Mouse (Mus musculus) embryonic facial prominence, embryonic 14.5 days (tissue): Measurements from ENCODE around the gene Htatsf1. TPM values are rescaled to one million over a fixed set of nuclear protein-coding genes. Genes with fewer than 3 reads are reported as not detected.

Experiments used
- ATAC-seq: fragments of 200-750 bp; cut with Nextera tagmentation; 2 replicates; pipeline ENCODE4 v1.8.0; 2017; ENCODE audit warnings: low read depth, moderate number of reproducible peaks, moderate TSS enrichment
- DNase-seq: peaks from one replicate; pipeline ENCODE4 v3.0.0-alpha.2; 2015; ENCODE audit warnings: low spot score
- H3K27ac ChIP-seq: fragments of 300-500 bp; sonication (generic); replicated peaks from 2 replicates; pipeline ENCODE4 v1.5.1; 2014; ENCODE audit warnings: low read depth, mild to moderate bottlenecking, low read length, moderate library complexity
- H3K27me3 ChIP-seq: fragments of 300-500 bp; sonication (generic); replicated peaks from 2 replicates; pipeline ENCODE4 v1.6.1; 2014; ENCODE audit warnings: low read length; ENCODE audit not compliant: control insufficient read depth, insufficient read depth
- H3K36me3 ChIP-seq: fragments of 300-500 bp; sonication (generic); 2 replicates; pipeline ENCODE4 v1.6.1; 2014; ENCODE audit warnings: low read length, mixed read lengths; ENCODE audit not compliant: control insufficient read depth, insufficient read depth
- H3K4me1 ChIP-seq: fragments of 300-500 bp; sonication (generic); 2 replicates; pipeline ENCODE4 v1.6.1; 2014; ENCODE audit warnings: antibody characterized with exemption, low read length; ENCODE audit not compliant: control insufficient read depth, insufficient read depth
- H3K4me2 ChIP-seq: fragments of 300-500 bp; sonication (generic); 2 replicates; pipeline ENCODE4 v1.6.1; 2014; ENCODE audit warnings: low read depth, mild to moderate bottlenecking, low read length, moderate library complexity, mixed read lengths
- H3K4me3 ChIP-seq: fragments of 300-500 bp; sonication (generic); 2 replicates; pipeline ENCODE4 v1.5.1; 2014; ENCODE audit warnings: low read depth, mild to moderate bottlenecking, low read length
- H3K9ac ChIP-seq: fragments of 300-500 bp; sonication (generic); 2 replicates; pipeline ENCODE4 v1.6.1; 2014; ENCODE audit warnings: low read depth, mild to moderate bottlenecking, low read length, moderate library complexity, mixed read lengths
- H3K9me3 ChIP-seq: fragments of 300-500 bp; sonication (generic); 2 replicates; pipeline ENCODE4 v1.6.1; 2016; ENCODE audit warnings: low read length; ENCODE audit not compliant: control insufficient read depth
- WGBS: fragments of 180-500 bp; shearing (Covaris S2); extraction: QIAGEN DNeasy Blood & Tissue Kit; methylation state at CpG from one replicate; pipeline ENCODE4 v1.1.7; 2014; 5-methylcytosine and 5-hydroxymethylcytosine counted together
- polyA plus RNA-seq: library from polyadenylated mRNA; unstranded; fragments of >200 nt; fragmentation: Nextera tagmentation; extraction: Ambion mirVana; gene quantifications from 2 replicates; pipeline ENCODE4 v1.2.1, GENCODE M21; 2014

Gene Htatsf1
- polyA plus RNA-seq = 72.5 and 78.7 TPM in 2 replicates

DNA sequence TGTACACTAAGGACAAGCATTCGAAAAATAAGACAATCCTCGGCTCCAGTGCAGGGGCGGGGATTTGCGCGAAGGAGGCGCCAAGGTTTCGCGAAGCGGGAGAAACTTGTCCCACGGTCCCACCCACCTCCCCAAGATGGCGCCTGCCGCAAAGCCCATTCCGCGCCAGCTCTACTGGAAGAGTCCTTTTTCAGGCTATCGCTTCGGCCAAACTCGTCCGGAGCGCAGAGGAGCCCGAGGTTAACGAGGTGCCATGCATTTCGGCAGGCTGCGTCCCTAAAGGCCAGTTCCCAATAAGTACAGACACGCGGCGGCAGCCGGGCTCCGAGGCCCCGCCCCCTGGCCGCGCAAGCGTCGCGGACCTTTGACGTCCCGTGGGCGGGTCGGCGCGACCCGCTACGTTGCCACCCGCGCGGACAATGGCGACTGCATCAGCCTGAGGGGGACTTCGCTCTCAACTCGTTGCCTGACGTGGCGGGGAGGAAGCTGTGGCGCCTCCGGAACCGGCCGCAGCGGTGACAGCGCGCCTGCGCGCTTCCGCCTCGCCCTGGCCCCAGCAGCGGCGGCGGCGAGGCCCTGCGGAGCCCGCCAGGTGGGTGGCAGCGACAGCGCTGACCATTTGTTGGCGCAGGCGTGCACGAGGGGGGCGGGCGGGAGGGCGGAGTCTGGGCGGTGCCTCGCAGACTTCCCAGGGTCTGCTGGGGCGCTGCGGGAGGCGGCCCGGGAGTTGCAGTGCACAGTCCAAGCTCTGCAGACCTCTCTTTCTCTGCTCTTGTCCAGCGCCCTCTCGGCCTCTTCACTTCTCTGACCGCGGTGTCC, at the start of gene Htatsf1:
Gene Htatsf1, plus strand, starts transcription at position 410 of the 819 bp plus-strand sequence.
- H3K9me3 ChIP-seq = no peaks in the 10 kb centered on the region
- peaks cover 10% of the 10 kb centered on the region; the same call in 1 of the 2 replicates for H3K36me3 ChIP-seq
- peak within 1 kb of the TSS; percentile 58 for H3K4me2 ChIP-seq
- peak within 1 kb of the TSS; percentile 54 for H3K4me3 ChIP-seq
- H3K27ac ChIP-seq = peak within 1 kb of the TSS; percentile 93
- no peaks in the 10 kb centered on the region for H3K4me1 ChIP-seq
- 21% methylated on average over 39 of the region's 85 CpGs for WGBS
- peak within 1 kb of the TSS; percentile 76 for H3K9ac ChIP-seq
- H3K27me3 ChIP-seq = no peaks in the 10 kb centered on the region
- DNase-seq (peak; percentile 86), ATAC-seq (peak; percentile 96)

DNA sequence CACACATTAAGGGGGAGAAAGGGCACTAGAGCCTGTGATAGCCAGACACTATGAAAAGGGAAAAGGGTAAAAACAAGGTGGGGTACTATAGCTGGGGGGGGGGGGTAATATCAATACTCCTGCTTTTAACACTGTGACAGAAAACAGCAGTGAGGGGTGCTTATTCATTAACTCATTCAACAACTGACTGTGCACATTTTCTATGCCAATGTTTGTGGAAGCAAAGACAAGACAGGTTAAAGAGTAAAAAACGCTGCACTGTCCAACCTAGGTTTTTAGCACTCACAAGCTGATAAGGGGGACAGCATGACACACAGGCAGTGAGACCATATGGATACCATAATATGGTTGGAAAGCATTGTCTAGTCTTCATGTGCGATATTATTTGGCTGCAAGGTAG, 40.5 kb upstream of the Htatsf1 start:
- Histone ChIP-seq H3K4me2 (no peak overlapping the region), H3K4me3 (no peak overlapping the region), H3K9ac (no peak overlapping the region), H3K27me3 (no peaks in the 10 kb centered on the region), H3K4me1 (no peaks in the 10 kb centered on the region), H3K9me3 (no peaks in the 10 kb centered on the region), H3K36me3 (no peaks in the 10 kb centered on the region), H3K27ac (no peak overlapping the region)
- ATAC-seq (no peak), DNase-seq (no peak)
- 70% methylated on average over 2 of the region's 2 CpGs for WGBS

DNA sequence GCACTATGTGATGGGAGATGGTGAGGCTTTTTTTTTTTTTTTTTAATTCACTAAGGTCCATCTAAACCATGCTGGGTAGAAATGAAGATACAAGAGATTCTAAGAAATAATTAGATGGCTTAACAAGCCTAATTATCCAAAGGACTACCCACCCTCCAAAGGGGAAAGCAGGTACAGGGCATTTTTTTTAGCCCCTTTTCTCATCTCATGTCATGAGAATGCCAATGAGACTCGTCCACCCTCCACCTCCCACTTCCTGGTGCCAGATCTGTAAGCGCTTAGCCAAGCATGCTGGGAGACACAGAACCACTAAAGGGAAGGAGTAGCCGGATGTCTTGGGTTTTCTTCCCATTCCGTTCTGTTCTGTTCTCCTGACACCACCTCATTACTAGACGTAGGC, 10.6 kb upstream of the Htatsf1 start, which contains the start of gene Brs3:
Gene Brs3, plus strand, starts transcription at position 301 of the 400 bp plus-strand sequence.
- Histone ChIP-seq H3K27me3 (no peaks in the 10 kb centered on the region), H3K36me3 (no peaks in the 10 kb centered on the region), H3K9ac (no peak within 1 kb of the TSS), H3K4me2 (no peak within 1 kb of the TSS), H3K27ac (no peak within 1 kb of the TSS), H3K4me3 (no peak within 1 kb of the TSS), H3K9me3 (no peaks in the 10 kb centered on the region), H3K4me1 (no peaks in the 10 kb centered on the region)
- 87% methylated on average over 5 of the region's 5 CpGs for whole genome bisulfite sequencing
- ATAC-seq (no peak), DNase-seq (no peak)

DNA sequence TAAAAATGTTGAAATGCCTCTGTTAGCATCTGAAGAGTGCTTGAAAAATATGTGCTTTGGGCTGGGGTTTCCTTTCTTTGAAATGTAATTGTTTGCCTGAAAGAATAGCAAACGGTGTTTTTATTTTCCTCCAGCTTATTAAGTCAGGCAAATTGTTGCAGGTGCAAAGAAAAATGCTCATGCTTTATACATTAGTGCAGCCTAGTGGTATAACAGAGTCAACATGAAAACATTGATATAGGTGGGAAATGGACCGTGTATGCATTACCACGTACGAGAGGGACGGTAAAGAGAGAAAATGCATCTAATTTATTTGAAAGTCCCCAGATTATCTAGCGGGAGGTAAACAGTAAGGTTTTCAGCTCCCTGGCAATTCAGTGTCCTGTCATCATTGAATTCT, 9.5 kb upstream of the Htatsf1 start:
- no peaks in the 10 kb centered on the region for H3K9me3 ChIP-seq
- H3K36me3 ChIP-seq = no peaks in the 10 kb centered on the region
- WGBS = 84% methylated on average over 6 of the region's 6 CpGs
- H3K9ac ChIP-seq = no peak overlapping the region
- H3K4me2 ChIP-seq = no peak overlapping the region
- no peak for ATAC-seq
- H3K4me3 ChIP-seq = no peak overlapping the region
- H3K27me3 ChIP-seq = no peaks in the 10 kb centered on the region
- H3K4me1 ChIP-seq = no peaks in the 10 kb centered on the region
- no peak for DNase-seq
- no peak overlapping the region for H3K27ac ChIP-seq

DNA sequence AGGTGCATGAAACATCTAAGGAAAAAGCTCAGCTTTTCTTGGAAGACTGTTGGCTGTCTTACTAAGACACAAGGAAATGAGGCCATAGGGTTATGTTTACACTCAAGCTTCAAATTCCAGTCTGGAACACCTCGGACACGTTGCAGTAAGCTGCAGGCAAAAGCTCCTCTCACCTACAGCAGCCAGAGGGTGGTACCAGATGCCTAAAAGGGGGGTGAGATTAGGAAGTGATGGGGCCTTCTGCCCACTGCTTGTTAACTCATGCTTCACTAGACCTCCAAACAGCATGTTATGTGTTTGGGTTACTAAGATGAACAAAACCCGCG, 572 bp upstream of the Htatsf1 start:
- ATAC-seq (peak; percentile 68), DNase-seq (no peak)
- H3K9me3 ChIP-seq = no peaks in the 10 kb centered on the region
- H3K27me3 ChIP-seq = no peaks in the 10 kb centered on the region
- H3K9ac ChIP-seq = peak overlapping the region; percentile 76
- peaks cover 10% of the 10 kb centered on the region; the same call in 1 of the 2 replicates for H3K36me3 ChIP-seq
- WGBS = 12% methylated on average over 4 of the region's 4 CpGs
- peak overlapping the region; percentile 49 for H3K4me2 ChIP-seq
- peak overlapping the region; percentile 93 for H3K27ac ChIP-seq
- H3K4me1 ChIP-seq = no peaks in the 10 kb centered on the region
- peak overlapping the region; percentile 54 for H3K4me3 ChIP-seq

DNA sequence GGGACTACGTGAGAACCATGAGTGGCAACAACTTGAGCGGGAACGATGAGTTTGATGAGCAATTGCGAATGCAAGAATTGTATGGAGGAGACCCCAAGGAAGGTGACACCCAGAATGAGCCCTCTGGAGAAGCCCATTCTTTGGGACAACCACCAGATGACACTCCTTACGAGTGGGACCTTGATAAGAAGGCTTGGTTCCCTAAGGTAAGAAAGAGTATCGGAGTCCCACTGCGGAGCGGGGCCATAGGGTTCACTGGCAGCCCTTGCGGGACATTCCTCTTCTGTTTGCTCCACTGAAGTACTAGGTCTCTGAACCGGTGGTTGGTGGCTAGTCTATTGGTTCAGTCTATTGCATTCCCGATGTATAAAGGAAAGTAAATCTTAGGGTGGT, 606 bp downstream of the Htatsf1 start:
- no peaks in the 10 kb centered on the region for H3K9me3 ChIP-seq
- ATAC-seq (no peak; the same call in 1 of the 2 replicates), DNase-seq (no peak)
- peak overlapping the region; percentile 58 for H3K4me2 ChIP-seq
- 20% methylated on average over 11 of the region's 11 CpGs for WGBS
- H3K4me1 ChIP-seq = no peaks in the 10 kb centered on the region
- H3K27ac ChIP-seq = no peak overlapping the region
- peak overlapping the region; percentile 54 for H3K4me3 ChIP-seq
- peak overlapping the region; percentile 76 for H3K9ac ChIP-seq
- H3K36me3 ChIP-seq = peaks cover 10% of the 10 kb centered on the region; the same call in 1 of the 2 replicates
- H3K27me3 ChIP-seq = no peaks in the 10 kb centered on the region

DNA sequence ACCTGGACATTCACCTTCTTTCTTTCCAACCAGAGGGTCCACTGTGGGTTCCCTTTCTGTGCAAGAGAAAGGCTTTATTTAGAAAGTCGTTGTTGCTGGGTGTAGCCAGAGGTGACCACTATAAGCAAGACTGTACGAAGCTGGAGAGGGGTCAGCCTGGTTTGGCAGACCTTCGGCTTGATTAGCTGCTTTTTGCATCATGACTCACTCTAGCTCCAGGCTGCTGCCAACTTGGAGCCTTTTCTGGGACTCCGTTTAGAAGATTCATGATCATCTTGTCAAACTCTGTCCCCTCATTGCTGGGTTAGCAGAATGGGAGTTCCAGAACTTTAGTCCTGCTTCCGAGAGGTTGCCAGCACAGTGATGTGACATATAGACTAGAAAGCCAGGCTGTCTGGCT, 28.1 kb downstream of the Htatsf1 start:
- no peak for DNase-seq
- H3K27ac ChIP-seq = no peak overlapping the region
- no peaks in the 10 kb centered on the region for H3K4me1 ChIP-seq
- ATAC-seq = no peak
- WGBS = 77% methylated on average over 5 of the region's 5 CpGs
- H3K4me2 ChIP-seq = no peak overlapping the region
- no peaks in the 10 kb centered on the region for H3K9me3 ChIP-seq
- no peak overlapping the region for H3K9ac ChIP-seq
- H3K27me3 ChIP-seq = no peaks in the 10 kb centered on the region
- no peak overlapping the region for H3K4me3 ChIP-seq
- H3K36me3 ChIP-seq = no peaks in the 10 kb centered on the region

DNA sequence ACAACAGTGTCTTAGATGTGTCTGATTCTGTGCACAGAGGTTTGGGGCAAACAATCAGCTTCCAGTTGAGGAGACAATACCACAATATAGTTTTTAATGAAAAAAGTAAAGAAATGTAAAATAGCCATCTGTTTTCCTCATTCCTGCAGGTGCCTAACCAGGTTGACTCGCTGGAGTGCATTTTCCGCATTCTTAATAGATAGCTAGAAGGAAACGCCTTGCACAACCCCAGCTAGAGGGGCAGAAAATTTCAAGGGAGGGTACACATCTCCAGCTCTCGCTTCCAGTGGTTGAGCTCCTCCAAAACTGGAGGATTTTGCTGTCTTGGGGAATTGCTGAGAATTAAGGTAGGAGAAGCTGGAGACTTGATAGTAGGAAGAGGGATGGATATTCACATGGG, 34.4 kb downstream of the Htatsf1 start, which contains the start of gene Vgll1:
Gene Vgll1, plus strand, starts transcription at position 301 of the 400 bp plus-strand sequence.
- DNase-seq (no peak), ATAC-seq (no peak)
- Histone ChIP-seq H3K4me3 (no peak within 1 kb of the TSS), H3K4me1 (no peaks in the 10 kb centered on the region), H3K9ac (no peak within 1 kb of the TSS), H3K9me3 (no peaks in the 10 kb centered on the region), H3K27me3 (no peaks in the 10 kb centered on the region), H3K4me2 (no peak within 1 kb of the TSS), H3K36me3 (no peaks in the 10 kb centered on the region), H3K27ac (no peak within 1 kb of the TSS)
- 64% methylated on average over 4 of the region's 4 CpGs for WGBS

DNA sequence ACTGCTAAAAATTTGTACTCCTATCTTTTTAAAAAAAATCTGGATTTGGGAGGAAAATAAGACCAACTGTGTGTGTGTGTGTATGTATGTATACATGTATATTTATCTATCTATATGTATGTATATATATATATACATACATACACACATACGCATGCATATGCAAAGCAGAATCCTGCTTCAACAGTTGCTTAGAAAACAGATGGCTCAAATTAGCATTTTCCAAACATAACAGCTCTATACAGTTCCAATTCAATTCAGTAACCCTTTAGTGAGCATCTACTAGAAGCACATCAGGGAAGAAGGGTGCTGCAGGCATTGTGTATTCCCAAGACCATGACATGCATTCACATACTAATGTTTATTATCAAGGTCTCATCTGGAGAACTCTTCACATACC, 50.0 kb downstream of the Htatsf1 start:
- 81% methylated on average over 1 of the region's 1 CpGs for WGBS

More for the DNA sequence above, 50.0 kb downstream of the Htatsf1 start:
- Histone ChIP-seq H3K36me3 (no peaks in the 10 kb centered on the region), H3K4me2 (no peak overlapping the region), H3K4me1 (no peaks in the 10 kb centered on the region), H3K27me3 (no peaks in the 10 kb centered on the region; the same call in 1 of the 2 replicates), H3K9ac (no peak overlapping the region), H3K27ac (no peak overlapping the region), H3K9me3 (no peaks in the 10 kb centered on the region), H3K4me3 (no peak overlapping the region)
- no peak for DNase-seq
- no peak for ATAC-seq
